Mouse (Mus musculus): ENCODE measurements around the gene Atp2b2. TPM values are rescaled to one million over a fixed set of nuclear protein-coding genes. Genes with fewer than 3 reads are reported as not detected.
"Not testable (repeated sequence)": the region's sequence is repeated elsewhere in the genome, so short reads cannot be mapped to it uniquely, and the experiment has no call there.

Gene Atp2b2
- total RNA-seq, 2 experiments from 2014 or later, result 0.49 to 0.69 TPM

DNA sequence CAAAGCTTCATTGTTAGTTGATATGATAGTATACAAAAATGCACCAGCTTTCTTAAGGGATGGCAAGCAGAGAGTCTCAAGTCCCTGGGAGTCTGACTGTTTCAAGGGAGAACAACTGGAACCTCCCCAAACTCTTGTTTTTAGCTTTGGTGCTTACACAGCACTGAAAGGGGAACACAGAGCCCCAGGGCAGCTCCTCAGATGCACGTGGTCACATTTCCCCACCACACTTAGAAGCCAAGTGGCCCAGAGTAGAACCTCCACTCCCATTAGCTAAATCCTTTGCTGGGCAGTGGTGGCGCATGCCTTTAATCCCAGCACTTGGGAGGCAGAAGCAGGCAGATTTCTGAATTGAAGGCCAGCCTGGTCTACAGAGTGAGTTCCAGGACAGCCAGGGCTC lies 301.0 kb downstream of the Atp2b2 start:
- intact Hi-C loops (cut with DNase I), result no loop called here
- DNase-seq, result no peak

DNA sequence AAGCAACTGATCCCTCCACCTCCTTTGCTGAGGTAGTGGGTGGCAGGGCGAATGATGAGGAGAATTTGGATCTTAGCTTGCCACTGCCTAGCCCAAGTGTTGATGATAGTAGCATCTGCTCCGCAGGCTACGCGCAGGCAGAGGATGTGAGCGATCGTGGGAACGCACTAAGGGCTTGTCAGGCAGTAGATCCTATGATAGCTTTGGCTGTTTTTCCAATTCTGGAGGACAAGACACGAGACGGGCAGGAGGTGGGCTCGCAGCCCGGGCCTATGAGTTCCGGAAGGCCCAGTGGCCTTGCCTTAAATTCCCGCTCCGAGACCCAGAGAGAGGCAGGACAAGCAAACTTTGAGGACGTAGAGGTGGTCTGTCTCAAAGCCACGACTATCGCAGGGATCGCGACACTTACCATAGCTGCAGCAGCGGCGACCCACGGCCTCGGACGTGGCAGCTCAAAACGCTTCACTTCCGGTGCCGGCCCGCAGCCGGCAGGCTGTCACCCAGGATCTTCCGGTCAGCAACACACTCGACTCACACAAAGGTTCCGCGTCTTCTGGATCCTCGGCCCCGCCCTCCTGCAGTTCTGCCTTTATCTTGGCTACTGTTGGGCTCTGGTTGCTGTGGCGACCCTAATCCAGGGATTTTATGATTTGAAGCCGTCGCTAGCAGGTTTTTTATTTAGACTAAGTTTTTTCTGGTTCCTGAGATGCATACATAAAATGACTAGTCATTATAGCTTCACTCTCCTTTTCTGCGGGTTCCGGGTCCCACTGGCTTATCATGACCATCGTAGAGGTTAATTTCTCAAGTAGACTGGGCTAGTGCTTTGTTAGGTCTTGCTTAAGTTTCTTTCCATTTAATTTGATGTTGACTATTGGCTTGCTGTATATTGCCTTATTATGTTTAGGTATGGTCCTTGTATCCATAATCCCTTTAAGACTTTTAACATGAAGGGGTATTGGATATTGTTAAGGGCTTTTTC lies 301.9 kb downstream of the Atp2b2 start, which contains the start of gene Sec13:
Gene Sec13 (minus strand): TSS at position 508 of the 982 bp plus-strand sequence.
- DNase-seq, result peak; percentile 86 to 93
- intact Hi-C loops (cut with DNase I), result no loop called here

DNA sequence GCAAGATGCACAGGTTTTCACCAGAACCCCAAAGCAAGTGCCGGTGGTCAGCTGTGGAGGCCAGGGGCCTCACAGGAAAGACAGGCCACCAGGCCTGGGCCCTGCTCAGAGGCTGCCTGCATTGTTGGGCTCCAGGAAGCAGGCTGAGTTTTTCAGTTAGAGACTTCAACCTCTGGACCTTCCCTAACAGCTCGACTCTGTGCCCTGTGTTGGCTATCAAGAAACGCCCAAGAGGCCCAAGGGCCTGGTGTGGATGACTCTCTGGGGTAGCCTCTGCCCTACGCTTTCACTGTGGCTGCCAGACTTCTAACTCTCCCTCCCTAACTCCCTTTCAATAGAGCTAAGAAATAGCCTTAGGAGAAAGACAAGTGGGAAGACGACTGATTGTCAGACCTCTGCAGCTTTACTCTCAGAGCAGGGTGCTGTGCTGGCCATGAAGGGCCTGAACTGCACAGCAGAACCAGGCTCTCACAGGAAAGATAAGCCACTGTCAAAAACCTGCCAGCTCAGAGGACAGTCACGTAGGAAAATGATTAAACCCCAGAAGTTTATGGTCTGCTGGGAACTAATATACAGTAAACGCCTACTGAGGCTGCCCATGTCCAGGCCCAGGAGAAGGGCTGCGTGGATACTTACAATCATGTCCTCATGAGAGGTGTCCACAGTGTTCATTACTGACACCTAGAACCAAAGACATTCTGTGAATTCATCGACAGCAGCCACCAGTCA lies 304.9 kb downstream of the Atp2b2 start:
- intact Hi-C loops (cut with DNase I), result no loop called here
- no peak for DNase-seq

DNA sequence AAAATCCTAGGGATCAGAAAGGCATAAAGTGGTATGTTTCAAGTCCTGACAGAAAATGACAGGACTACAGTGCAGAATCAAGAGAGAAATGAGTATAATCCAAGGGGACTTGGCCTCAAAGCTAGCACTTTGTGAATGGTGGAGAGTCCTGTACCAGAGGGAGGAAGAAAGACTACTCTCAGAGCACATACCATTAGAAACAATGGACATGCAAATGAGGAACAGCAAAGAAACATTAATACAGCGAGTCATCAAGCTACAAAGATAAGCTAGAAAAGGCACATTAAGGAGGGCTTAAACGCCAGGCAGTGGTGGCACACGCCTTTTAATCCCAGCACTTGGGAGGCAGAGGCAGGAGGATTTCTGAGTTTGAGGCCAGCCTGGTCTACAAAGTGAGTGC lies 311.1 kb downstream of the Atp2b2 start:
- intact Hi-C loops (cut with DNase I), result no loop called here
- DNase-seq, result no peak

DNA sequence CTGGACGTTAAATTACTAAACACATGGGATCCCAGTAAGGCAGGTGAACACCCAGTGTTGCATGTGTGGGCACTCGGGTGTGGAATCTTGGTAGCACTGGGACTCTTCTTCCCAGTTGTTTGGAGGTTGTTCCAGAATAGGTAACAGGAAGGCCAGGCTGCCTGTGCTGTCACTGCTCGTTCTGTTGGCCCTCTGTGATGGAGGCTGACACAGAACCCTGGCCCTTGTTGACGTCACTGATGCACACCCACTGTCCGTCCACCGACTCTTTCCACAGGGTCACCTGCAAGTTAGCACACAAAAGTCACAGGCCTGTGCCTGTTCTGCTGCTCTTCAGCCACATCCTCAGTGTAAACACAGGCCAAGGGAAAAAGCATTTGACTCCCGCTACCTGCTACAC lies 314.2 kb downstream of the Atp2b2 start:
- intact Hi-C loops (cut with DNase I), result no loop called here
- no peak for DNase-seq

DNA sequence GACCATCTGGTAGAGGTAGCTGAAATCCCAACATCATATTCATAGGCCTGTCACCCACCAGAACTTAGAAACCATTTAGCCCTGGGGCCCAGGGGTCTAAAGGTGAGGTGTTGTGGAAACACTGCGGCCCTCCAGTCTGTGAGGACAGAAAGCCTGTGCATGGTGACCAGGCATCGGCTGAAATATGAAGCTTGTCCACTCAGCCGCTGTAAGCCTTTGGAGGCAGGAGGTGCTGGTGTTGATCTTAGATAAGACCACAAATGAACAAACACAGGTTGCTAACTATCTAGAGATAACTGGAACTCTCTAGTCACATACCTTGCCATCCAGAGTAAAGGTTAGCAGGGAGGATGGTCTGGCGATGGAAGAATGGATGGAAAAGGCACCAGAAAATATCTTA lies 321.4 kb downstream of the Atp2b2 start:
- intact Hi-C loops (cut with DNase I), result no loop called here
- DNase-seq, result no peak

DNA sequence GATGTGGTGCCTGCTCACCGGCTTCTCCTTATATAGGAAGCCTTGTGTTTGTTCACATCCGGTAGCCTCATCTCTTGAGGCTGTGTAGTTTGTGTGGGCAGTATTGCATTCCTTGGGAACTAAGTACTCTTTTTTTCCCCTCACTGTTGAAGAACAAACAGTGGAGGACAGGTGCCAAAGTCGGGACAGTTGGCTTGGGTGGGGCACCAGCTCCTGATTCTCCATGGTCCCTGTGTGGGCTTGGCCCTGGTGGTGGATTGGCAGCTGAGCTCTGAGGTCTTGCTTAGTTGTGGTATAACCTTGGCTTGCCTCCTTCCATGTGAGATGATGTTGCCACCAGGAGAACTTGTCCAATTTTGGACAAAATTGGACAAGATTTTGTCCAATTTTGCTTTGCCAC lies 322.5 kb downstream of the Atp2b2 start, which contains the start of gene Ghrl:
Gene Ghrl (minus strand): TSS at position 3 of the 400 bp plus-strand sequence.
- no peak for DNase-seq
- intact Hi-C loops (cut with DNase I), result no loop called here

DNA sequence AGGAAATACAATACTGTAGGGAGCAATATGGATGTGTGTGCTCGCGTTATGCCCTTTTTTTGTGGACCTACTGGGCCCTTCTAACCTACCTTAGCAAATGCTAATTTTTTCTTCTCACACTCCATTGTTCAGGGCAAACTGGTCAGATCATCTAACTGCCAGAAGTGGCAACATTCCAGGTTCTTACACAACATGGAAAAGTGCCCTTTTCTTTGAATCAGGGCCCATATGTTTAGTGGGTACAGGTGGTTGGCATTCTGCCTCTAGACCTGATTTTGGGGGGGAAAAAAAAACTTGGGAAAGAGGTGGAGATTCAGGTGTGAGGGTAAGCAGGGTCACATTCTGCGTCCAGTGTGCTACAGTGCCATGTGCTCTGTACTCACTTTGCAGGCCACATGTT lies 324.9 kb downstream of the Atp2b2 start:
- DNase-seq, result no peak
- intact Hi-C loops (cut with DNase I), result no loop called here

DNA sequence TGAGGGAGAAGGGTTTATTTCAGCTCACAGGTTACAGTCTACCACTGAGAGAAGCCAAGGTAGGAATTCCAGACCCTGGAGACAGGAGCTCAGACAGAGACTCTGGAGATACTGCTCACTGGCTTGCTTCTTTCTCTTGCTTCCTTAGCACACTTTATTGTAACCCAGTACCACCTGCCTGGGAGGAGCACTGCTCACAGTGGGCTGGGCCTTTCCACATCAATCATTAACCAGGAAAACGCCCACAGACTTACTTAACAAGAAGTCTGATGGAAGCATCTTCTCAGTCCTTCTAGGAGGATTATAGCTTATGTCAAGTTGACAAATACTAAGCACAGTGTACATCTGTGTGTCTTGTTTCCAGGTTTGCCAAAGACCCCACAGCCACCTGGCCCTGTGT lies 327.6 kb downstream of the Atp2b2 start:
- DNase-seq, result no peak
- intact Hi-C loops (cut with DNase I), result no loop called here

DNA sequence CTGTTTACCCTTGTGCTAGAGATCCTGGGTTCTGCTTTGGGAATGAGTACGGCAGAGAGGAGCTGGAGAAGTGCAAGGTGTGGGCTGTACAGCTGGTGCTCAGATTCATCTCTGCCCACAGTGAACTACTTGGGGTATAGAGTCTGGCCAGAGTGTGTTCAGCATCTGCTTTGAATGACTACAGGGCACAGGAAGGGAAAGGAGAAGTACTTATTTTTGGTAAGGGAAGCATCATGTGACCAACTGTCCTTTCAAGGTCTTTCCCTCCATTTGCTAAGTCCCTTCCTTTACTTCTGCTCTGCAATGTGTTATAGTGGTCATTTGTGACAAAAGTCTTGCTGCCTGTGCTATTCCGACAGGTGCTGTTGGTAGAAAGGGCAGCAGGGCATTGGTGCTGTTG lies 328.1 kb downstream of the Atp2b2 start:
- intact Hi-C loops (cut with DNase I), result no loop called here
- no peak for DNase-seq

DNA sequence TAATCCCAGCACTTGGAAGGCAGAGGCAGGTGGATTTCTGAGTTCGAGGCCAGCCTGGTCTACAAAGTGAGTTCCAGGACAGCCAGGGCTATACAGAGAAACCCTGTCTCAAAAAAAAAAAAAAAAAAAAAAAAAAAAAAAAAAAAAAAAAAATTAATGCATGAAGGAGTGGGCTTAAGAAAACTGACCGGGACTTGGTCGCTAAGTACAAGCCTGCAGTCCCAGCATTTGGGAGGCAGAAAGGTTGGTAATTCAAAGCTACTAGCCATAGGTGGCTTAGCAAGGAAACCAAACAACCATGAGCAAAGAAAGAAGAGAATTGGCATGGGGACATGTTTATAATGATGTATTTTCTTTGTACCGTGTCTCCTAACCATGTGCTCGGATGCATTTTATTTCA lies 329.0 kb downstream of the Atp2b2 start:
- intact Hi-C loops (cut with DNase I), result not testable (repeated sequence)

DNA sequence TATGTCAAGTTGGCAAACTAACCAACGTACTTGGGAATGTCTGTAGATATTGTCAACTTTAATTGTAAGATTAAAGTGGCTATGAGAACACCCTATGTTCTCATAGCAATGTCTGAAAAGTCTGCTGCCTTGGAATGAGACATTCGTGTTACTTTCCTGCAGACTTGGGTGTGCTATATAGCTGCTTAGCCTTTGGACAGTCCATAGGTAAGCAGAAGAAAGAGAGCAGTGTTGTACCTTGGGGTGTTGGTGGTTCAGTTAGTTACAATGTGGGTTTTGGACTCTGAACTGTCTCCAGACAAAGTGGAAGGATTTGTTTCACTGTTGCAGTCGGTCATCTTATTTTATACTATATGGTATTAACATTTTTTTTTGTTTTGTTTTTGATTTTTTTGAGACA lies 329.7 kb downstream of the Atp2b2 start:
- DNase-seq, result no peak
- intact Hi-C loops (cut with DNase I), result no loop called here

More for the DNA sequence above, 329.0 kb downstream of the Atp2b2 start:
- DNase-seq, result not testable (repeated sequence)

DNA sequence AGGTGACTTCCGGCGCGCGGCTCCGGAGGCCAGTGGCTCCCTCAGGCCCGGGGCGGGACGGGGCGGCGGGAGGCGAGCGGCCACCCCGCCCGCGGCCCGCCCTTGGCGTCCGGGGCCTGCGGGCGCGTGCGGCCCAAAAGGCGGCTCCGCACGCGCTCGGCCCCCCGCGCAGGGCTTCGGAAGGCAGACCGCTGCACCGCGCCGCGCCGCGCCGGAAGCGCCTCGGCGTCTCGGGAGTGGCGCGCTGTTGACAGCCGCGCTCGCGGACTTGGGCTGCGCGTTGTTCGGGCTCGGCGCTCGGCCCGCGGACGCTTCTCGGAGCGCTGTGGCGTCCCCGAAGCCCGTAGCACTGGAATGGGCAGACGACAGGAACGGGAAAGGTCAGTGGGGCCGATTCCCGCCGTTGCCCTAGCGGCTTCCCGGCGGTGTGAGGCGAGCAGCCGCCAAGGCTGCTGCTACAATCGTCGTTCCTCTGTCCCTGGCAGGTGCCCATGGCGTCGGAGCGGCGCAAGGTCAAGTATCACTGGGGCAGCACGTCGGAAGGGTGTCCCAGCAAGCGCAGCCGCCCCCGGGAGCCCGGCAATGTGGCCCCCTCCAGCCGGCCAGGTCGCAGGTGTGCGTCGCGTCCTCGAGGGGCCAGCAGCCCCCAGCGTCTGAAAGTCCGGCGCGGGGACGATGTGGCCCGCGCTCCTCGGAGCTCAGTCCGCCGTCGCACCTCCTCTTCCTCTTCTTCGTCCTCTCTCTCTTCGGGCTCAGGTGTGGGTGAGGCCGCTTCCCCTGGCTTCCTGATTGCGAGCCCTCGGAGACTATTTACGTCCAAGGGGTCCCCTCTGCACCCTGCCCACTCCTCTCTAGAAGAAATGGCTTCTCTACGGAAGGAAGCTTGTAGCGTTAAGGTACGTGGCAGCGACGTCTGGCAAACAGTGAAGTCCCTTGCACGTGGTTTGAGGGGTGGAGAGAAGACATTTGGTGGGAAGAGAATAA lies 344.9 kb downstream of the Atp2b2 start:
- intact Hi-C loops (cut with DNase I), result loop anchor here (2.0 kb wide), 1 partner anchor 59 kb away; the partner anchor contains the start of gene Irak2
- peak; percentile 46 to 52 for DNase-seq

DNA sequence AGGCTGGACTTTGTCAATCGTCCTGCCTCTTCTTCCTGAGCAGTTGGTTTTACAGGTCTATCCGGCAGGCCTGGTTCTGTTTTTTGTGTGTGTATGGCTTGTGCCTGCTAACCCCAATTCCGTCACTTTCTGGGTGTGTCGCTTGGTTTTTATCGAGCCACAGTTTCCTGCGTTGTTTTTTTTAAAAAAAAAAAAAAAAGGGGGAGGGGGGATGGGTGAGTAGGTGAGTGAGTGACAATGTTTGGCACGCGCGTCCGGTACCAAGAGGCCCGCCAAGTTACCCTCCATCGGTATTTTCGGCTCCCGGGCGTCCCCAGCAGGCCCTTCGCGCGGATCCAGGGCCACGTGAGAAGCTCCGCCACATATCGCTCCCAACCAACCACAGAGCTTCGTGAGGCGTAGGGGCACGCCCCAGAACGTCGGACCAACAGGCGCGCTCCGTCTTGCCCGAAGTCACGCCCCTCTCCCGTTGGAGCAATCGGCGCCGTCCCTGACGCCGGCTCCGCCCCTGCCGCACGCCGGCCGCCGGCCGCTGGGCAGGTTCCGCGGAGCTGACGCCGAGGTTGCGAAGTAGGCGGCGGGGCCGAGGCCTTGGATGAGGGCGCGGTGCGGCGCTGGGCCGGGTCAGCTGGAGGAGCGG lies 345.7 kb downstream of the Atp2b2 start, which contains the start of gene Tatdn2:
Gene Tatdn2 (plus strand): TSS at position 469 of the 640 bp plus-strand sequence.
- DNase-seq, result peak; percentile 94 to 96
- intact Hi-C loops (cut with DNase I), result loop anchor here (2.0 kb wide), 1 partner anchor 58 kb away; the partner anchor contains the start of gene Irak2

DNA sequence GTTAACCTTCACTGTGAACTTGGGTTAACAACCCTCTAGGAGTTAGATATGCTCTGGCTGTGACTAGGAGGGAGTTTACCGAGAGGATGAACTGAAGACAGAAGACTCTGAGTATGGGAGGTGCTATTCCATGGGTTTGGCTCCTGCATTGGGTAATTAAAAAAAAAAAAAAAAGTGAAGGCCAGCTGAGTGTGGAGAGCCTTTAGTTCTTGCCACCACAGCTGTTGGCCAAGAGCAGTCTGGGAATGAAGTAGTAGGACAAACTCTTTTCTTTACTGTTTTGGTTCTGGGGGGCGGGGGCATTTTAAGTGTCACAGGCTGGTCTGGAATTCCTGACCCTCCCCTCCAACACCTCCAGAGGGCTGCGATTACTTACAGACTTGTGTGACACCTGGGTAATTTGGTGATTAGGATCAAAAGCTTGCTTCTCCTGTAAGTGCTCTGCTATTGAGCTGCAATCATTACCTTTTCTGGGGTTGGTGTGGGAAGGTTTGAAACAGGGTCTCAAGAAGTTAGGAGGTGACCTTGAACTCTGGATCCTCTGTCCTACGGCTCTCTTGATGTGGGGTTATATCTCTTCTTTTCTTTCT lies 346.6 kb downstream of the Atp2b2 start:
- intact Hi-C loops (cut with DNase I), result loop anchor here (2.0 kb wide), 1 partner anchor 57 kb away; the partner anchor contains the start of gene Irak2

DNA sequence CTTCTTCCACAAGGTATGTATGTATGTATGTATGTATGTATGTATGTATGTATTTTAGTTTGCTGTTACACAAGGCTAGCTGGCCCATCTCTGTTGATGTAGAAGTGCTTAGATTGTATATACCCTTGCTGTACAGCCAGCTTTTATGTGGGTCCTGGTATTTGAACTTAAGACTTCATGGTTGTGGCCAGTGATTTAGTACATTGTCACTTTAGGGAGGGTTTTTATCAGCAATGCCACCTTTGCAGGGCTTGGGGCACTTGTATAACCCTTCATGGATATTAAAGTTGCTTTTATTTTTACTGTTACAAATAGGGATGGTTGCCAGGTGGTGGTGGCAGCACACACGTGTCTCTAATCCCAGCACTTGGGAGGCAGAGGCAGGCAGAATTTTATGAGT lies 347.2 kb downstream of the Atp2b2 start:
- intact Hi-C loops (cut with DNase I), result no loop called here
- DNase-seq, result no peak

More for the DNA sequence above, 346.6 kb downstream of the Atp2b2 start:
- peak in 1 of 2 experiments; percentile 11 for DNase-seq

Data from heart, postnatal 14 days (tissue).